Mouse (Mus musculus) neural tube, embryonic 10.5 days (tissue): ENCODE results near the gene Polg2.
"Not testable (repeated sequence)": the region's sequence is repeated elsewhere in the genome, so short reads cannot be mapped to it uniquely, and the experiment has no call there.

ENCODE experiments used
- DNase-seq: peaks from one replicate; pipeline ENCODE4 v3.0.0-alpha.2; 2017; ENCODE audit warnings: low spot score; ENCODE audit errors: extremely low spot score

The Polg2 gene

DNA sequence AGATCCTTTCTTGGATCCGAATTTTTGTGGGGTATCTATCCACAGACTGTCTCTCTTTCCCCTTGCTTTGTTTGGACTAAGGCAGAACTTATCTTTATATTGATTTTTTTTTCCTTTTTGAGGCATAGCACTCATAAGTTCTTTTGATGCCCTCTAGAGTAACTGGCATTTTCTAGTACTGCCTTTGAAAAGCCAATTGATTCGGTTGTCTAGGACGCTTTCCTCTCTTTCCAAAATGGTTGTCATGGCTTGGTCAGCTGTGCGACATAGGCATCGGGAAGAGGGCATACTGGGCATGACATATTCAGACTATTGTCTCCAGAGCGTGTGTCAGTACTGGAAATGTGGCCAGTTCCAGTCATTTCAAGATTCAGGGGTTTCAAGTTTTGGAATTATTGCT, 10.3 kb upstream of the Polg2 start:
- peak; percentile 23 for DNase-seq

DNA sequence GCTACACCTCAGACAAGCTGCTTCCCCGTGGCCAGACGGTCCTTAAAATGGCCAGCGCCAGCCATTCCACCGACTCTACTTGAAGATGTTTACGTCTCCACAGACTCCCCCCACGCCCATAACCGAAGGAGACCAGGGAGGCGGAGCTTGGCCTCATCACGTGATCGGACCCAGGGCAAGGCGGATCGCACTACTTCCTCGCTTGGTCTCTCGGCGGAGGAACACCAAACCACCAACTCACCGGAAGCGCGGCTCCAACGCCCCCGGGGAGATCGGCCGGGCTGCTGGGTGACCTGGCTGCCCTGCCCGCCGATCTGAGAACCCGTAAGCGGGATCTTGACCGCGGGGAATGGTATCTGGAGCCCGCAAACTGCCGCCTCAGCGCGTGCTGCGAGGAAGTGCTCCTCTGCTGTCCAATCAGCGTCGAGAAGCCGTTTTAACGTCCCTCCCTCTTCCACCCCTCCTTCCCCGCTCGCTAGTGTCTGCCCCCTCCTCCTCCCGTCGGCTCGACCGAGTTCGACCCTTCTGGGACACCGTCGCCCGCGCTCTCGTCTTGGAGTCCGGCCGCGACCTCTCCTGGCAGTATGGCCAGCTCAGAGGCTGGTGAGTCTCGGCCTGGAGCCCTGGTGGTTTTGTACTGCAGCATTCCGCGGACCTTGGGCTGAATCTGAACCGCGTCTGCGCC, 9.6 kb upstream of the Polg2 start, which contains the start of the genes Ddx5 and Cep95:
Gene Ddx5, minus strand, starts transcription at position 411 of the 685 bp plus-strand sequence.
Gene Cep95, plus strand, starts transcription at position 478 of the 685 bp plus-strand sequence.
- peak; percentile 99 for DNase-seq

DNA sequence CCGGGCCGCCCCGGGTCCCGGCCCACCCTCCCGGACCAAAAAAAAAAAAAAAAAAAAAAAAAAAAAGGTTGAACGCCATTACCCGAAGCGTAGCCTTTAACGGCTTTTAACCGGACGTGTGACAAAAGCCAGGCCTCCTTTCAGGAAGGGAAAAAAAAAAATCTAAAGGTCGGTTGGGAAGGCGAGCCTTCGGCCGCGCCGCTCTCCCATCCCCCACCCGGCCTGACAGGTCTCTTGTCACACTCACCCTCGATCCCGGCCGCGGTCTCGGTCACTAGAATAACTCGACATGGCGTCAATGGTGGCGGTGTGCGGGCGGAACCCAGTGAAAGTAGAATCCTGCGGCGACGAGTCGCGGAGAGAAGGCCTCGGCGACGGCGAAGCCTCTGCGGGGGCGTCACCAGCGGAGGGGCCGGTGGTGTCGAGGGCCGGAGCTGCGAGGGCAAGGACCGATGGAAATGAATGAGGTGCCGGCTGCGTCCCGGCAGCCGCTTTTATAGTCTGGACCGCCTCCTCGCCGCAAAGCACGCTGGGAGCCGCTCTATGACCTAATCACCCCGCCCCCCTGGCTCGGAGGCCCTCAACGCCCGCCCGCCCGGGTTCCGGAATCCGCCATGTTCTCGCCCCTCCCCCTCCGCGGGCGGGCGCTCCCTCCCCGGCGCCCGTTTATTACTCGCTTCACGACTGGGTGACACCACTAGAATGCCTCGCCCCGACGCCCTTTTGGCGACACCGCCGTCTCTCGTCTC, 8.9 kb upstream of the Polg2 start:
- DNase-seq = no peak

DNA sequence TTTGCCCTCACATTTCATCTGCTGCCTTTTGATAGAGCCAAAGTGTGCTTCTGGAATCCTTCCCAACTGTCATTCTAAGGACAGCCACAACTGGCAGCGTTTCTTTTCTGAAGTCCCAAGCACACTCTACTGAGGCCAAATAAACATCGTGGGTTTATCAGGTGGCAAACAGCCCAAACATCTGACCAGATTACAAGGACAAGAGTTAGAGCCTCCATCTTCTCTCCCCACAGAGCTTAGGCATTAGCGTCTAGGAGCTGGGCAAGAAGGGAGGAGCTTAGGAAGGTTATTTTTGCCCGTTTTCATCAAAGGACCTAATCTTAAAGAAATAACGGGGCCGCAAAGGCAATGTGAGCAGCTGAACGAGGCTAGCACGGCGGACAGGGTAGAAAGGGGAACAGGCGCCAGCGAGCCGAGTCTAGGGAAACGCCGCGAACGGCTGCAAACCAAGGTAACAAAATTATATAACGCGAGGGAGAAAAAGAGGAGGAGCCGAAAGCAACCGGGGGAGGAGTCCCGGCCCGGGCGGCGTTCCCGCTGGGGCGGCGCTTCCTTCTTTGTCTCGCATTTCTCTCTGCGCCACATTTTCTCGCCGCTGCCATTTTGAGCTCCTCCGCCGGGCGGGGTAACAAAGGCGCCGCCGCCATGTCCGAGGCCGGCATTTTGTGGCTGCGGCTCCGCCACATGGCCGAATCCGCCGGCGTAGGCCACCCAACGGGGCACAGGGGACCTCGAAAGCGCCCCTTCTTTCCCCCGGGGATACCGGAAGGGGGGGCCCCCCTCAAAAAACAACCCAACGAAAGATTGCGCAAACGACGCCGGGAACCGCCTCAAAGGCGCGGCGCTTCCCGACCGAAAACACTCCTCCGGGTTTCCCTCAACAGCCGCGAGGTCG, 8.0 kb upstream of the Polg2 start:
- DNase-seq = peak; percentile 80

DNA sequence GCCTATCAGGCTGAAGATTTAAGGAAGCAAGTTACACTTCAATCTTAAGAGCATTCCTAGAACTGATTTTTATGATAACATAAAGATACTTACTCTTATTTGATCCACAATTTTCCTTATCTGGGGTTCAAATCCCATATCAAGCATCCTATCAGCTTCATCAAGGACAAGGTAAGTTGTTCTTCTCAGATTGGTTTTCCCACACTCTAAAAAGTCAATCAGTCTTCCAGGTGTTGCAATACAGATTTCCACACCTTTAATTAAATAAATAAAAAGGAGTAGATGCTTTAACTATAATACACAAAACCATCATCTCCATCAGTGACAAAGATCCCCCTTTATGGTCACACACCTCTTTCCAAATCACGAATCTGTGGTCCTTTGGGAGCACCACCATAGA, 5.7 kb upstream of the Polg2 start:
- DNase-seq = no peak

DNA sequence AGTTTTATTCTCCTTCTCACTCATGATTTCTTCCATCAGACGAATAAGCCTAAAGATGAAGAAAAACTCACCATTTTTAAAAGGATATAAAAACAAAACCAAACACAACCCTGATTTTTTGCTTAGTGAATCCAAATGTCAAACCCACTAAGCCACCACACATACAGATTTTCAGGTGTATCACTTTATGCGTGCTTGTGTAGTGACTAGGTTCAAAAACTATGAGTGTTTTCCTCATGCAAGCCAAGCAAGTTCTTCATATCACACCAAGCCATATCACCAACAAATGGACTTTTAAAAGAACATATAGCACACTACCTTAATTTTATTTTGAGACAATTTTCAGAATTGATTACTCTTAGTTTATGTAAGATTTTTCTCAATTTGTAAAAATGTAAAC, 5.1 kb upstream of the Polg2 start:
- no peak for DNase-seq

DNA sequence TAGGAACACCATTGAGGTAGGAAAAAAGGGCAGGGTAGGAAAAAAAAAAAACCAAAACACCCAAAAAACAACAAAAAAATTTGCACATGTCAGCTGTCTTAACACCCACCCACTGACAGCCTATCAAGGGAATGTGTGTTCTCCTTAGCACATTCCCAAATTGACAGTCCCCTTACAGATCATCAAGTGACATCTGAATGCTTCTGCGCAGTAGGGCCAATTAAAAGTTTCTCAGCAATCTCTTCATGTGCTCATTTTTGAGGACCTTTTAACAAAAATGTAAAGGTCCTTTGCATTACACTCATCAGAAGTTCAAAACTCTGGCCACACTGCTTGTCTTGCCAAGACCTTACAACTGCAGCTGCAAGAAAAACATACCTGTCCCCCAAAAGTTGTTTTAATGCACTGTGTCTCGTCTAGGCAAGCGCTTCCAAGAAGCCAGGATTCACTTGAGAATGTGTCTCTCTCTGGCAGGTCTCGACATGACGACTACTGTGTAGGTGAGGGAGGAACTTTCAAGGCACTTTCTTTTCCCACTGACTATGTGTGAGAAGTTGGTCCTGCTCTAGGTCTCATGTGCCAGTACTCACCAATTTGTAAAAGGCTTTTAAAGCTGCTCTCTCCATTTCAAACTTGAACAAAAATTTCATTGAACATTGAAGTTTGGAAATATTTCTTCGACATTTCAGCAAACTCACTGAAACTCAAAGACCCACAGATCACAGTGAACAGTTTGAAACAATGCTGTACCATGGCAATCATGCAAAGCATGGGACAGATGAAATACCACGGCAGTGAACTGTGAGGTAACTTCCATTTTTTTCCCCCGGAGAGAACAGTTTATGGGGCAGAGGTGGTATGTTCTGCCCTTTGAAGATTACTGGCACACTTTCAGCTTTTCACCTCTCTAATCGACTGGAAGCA, 3.8 kb upstream of the Polg2 start:
- no peak for DNase-seq

DNA sequence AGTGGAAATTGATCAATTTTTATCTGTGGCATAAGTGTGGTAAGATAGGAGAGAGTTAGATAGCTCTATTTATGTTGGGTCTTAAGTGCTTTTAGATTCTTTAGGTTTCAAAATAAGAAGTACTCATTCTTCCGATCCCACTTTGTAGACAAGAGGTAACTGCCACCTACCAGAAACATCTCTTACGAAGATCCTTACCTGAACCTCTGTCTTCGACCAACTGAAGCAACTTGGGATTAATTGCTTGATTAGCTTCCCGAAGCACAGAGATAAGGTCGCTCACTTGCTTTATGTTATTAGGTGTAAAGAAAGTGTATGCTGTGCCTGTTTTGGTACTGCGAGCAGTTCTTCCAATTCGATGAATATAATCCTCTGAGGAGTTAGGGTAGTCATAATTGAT, 2.9 kb upstream of the Polg2 start:
- not testable (repeated sequence) for DNase-seq

DNA sequence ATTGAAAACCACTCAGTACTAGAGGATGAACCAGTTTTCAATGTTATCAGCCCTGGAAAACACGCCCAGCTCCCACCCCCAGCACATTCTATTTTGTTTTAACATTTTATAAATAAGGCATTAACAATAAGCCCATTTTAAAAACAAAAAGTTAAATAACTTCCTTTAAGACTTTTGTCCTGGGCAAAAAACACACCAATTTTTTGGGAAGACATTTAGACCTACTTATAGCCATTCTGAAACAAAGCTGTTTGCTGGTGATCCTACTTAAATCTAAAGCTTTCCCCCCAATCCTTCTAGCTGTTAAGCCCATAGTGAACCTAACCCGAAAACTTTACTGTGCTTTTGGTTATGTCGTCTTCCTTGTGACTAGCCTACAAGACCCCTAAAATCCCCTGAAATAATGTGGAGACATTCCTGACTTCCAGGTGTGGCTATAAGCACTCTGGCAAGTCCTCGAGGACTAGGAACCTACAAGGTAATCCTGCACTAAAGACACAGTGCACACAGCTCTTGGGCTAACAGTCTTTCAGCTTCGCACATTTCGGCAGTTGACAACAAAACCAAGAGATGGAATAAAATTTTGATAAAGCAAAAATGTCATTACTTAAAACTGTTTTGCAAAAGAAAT, 1.4 kb upstream of the Polg2 start:
- DNase-seq = no peak

DNA sequence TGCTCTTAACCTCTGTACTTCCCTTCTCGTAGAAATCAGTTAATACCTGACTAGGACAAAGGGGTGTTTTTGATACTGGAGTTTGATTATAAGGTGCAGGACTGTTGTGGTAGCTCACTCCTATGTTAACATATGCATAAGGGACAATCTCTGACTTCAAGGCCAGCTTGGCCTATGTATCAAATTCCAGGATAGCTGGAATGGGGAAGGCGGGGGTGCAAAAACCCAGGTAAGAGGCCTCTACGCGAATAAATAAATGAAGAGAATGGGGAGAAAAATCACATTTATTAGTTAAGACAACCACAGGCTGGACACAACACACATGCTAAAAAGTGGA, 720 bp upstream of the Polg2 start:
- DNase-seq = peak; percentile 22

DNA sequence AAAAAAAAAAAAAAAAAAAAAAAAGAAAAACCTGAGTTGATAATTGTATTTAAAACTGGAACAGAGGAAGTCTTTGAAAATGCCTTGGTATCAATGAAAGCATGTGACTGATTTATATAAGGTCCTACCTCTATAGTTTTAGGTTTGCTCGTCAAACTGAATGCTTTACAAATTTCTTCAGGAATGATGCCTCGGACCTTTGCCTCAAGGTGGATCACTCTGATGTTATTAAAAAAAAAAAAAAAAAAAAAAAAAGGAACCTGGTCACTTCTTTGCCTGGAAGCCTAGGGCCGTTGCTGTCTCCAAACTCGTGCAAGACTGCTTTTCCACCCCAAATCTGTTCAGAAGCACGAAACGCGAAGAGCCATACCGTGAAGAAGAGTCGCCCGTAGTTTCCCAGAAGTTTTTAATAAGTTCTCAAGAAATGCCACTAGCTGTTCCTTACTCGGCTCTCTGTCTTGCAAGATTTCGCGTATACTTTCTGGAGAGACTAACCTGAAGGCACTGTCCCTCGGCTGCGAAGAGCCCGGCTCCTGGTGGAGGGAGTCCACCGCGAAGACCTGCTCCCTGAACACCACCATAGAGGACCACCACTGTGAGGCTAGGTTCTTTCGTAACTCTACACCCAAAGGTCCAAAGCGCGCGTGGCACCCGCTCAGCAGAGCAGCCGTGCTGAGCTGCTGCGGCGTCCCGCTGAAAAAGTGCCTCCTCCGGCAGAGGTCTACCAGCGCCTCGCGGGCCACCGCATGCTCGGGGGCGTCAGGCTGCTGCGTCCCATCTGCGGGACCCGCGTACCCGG, 549 bp downstream of the Polg2 start:
- no peak for DNase-seq

DNA sequence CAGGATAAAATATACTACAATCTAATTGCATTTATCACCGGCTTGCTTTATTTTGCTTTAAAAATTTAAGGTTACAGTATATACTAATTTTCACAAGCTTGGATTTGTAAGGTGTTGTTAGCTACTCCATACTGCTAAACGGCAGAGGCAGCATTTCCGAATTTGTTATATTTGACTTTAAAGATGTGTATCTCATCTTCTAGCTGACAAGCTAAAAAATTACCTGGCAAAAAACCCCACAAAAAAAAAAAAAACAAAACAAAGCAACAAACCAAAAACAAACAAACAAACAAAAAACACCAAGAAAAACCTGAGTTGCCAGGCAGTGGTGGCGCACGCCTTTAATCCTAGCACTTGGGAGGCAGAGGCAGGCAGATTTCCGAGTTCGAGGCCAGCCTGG, 1.2 kb downstream of the Polg2 start:
- DNase-seq = no peak

DNA sequence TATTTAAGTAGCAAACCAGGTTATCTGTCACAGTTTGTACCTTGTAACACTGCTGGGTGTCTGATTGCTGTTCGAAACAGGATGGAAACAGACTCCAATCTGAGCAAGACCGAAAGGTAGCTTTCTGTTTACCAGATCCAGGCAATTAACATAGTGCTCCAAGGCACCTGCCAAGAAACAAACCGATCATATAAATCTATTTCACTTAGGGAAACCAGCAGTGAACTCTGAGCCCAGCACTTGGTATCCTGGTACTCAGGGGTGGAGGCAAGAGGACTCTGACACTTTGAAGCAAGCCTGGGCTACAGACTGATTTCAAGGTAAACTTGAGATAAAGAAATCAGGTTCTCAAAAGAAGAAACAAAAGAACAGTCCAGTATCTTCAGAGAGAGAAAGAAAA, 1.9 kb downstream of the Polg2 start:
- no peak for DNase-seq

DNA sequence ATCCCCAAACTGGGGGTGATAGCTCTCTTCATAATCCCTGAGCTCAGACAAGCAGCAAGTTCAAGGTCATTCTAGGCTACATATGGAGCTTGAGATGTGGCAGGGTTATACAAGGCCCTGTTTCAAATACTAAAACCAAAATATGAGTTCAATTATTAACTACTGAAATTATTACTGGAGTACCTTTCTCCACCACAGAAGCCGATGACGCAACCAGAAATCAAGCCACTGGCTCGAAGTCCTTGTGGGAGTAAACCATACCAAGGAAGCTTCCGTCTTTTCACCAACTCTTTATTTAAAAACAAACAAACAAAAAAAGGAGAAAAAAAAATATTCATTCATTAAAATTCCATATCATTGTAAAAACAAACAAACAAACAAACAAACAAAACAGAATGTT, 2.4 kb downstream of the Polg2 start:
- no peak for DNase-seq

DNA sequence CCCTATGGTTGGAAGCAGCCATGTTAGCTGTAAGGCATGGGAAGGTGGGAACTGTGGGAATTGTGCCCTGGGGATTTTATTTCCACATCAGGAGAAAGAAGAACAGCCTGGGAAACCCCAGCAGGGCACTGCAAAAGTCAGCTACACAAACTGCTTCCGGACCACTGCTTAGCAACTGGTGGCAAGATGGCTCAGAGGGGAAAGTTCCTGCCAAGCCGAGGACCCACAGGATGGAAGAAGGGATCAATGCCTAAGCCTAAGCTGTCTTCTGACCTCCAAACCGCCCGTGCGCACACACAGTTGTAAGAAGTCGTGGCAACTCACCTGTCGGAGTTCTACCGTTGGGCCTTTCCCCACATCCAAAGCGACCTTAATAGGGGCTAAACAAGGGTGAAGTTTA, 6.3 kb downstream of the Polg2 start:
- DNase-seq = no peak

DNA sequence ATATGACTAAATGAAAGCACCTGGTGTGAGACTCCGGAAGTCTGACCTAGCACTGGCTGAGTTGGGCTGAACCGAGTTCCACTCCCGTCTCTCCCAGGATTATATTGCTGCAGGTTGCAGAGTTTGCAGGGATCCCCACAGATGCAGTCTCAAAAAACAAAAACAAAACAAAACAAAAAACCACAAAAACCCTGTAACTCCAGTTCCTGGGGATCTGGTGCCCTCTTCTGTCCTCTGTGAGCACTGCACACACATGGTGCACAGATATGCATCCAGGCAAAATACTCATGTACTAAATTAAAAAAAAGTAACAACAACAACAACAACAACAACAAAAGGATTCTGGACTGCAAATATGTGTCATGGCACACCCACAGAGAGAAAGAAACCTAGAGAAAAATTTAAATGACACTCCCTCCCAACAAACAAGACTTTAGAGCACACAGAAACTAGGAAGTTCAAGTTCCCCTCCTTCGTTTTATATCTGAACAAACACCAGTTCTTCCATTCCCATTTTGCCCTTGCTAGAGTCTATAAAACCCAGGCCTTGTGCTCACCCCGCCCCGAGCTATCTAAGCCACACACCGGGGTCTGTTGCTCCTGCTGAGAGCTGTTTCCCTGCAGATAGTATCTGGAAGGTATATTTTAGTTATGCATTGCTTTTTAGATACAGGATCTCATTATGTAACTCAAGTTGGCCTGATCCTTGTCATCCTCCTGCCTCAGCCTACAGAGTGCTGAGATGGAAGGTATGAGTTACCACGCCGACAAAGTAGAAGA, 9.0 kb downstream of the Polg2 start:
- DNase-seq = no peak

DNA sequence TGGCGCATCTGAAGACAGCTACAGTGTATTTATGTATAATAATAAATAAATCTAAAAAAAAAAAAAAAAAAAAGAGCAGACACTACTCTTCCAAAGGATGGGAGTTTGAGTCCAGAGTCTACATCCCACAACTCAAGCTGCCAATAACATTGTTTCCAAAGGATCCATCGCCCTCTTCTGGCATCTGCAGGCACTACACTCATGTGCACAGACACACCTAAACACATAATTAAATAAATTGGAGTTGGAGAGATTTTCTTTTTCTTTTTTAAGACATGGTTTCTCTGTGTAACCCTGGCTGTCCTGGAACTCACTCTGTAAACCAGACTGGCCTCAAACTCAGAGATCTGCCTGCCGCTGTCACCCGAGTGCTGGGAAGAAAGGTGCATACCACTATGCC, 11.8 kb downstream of the Polg2 start:
- no peak for DNase-seq

DNA sequence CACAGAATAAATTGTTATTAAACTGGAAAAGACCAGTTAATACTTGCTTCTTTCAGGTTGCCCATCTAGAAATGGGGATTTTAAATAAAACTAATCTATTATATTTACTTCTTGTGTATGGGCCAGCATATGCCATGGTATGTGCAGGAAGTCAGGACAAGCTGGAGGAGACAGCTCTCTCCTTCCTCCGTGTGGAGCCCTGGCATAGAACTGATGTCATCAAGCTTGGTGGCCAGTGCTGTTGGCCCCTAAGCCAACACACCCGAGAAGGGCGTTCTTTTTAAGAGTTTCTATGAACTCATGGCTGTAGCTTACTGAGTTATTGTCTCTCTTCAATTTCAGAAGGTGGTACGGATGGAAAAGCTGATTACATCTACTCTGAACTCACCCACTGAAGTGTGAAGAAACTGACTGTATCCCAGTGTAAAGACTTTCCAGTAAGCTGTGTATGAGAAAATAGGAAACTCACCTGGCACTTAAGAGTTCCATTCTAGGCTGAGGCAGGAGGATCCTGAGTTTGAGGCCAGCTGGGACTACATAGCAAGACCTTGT, 12.7 kb downstream of the Polg2 start:
- DNase-seq = no peak

DNA sequence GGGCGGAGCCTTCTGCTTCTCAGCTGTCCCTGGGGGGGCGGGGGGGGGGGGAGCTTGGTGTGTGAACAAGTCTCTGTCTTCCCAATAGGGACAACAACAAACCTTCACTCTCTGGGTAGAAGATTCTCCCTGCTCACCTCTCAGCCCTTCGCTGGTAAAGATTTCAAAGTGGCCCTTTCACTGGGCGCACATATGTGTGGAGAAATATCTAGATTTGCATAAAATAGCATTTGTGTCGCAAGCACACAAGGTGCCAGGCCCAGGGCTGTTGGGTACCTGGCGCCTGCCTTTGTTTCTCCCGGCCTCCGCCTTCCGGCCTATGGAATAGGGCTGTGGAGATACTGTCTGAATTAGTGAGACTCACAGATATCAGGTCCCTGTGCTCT, 16.5 kb downstream of the Polg2 start:
- DNase-seq = no peak
